Mouse (Mus musculus) CH12.LX (cell line): ENCODE data around the gene Mrps15. TPM values are rescaled to one million over a fixed set of nuclear protein-coding genes. Genes with fewer than 3 reads are reported as not detected.

Experiments used
- polyA plus RNA-seq: library from polyadenylated mRNA; unstranded; fragments of >175 nt; gene quantifications from 2 replicates; pipeline ENCODE4 v1.2.1, GENCODE M21; 2012; ENCODE audit warnings: low read depth; ENCODE audit not compliant: insufficient read length
- total RNA-seq, 2 experiments: library from RNA; depleted of rRNA; stranded (reverse); fragments of 300-350 nt in 1 of 2; fragments of >200 nt in 1 of 2; gene quantifications; 2 replicates each; pipeline ENCODE4 v1.2.3; 2012 to 2014

The Mrps15 gene
- total and polyA plus RNA-seq, 3 experiments, result 89.6 to 113 (median 102) TPM

Other genes with a start within 250 kb of the Mrps15 start
- gene Csf3r, start 22.4 kb upstream of the Mrps15 start, total RNA-seq (2012; rRNA removed), result not detected in 2 replicates
- not detected in 2 replicates for gene Csf3r, start 22.4 kb upstream of the Mrps15 start, total RNA-seq (2014; rRNA removed)
- not detected in 2 replicates for gene Csf3r, start 22.4 kb upstream of the Mrps15 start, polyA plus RNA-seq
- gene Oscp1, start 11.6 kb downstream of the Mrps15 start, total RNA-seq (2012; rRNA removed), result 6.7 and 8.3 TPM in 2 replicates
- 3.9 and 5.8 TPM in 2 replicates for gene Oscp1, start 11.6 kb downstream of the Mrps15 start, total RNA-seq (2014; rRNA removed)
- 5.0 and 6.0 TPM in 2 replicates for gene Oscp1, start 11.6 kb downstream of the Mrps15 start, polyA plus RNA-seq
- 48.4 and 52.1 TPM in 2 replicates for gene Lsm10, start 49.7 kb downstream of the Mrps15 start, total RNA-seq (2012; rRNA removed)
- gene Lsm10, start 49.7 kb downstream of the Mrps15 start, total RNA-seq (2014; rRNA removed), result 54.1 and 63.9 TPM in 2 replicates
- 38.1 and 49.2 TPM in 2 replicates for gene Lsm10, start 49.7 kb downstream of the Mrps15 start, polyA plus RNA-seq
- gene Stk40, start 57.0 kb downstream of the Mrps15 start, total RNA-seq (2012; rRNA removed), result 12.0 and 16.4 TPM in 2 replicates
- gene Stk40, start 57.0 kb downstream of the Mrps15 start, total RNA-seq (2014; rRNA removed), result 6.4 and 8.6 TPM in 2 replicates
- 30.4 and 33.0 TPM in 2 replicates for gene Stk40, start 57.0 kb downstream of the Mrps15 start, polyA plus RNA-seq
- gene Eva1b, start 100.8 kb downstream of the Mrps15 start, total RNA-seq (2012; rRNA removed), result 3.5 and 4.3 TPM in 2 replicates
- gene Eva1b, start 100.8 kb downstream of the Mrps15 start, total RNA-seq (2014; rRNA removed), result 0.97 and 1.3 TPM in 2 replicates
- 0.93 and 1.3 TPM in 2 replicates for gene Eva1b, start 100.8 kb downstream of the Mrps15 start, polyA plus RNA-seq
- gene Sh3d21, start 116.6 kb downstream of the Mrps15 start, total RNA-seq (2012; rRNA removed), result 0.21 and 0.25 TPM in 2 replicates
- 0.35 and 0.36 TPM in 2 replicates for gene Sh3d21, start 116.6 kb downstream of the Mrps15 start, total RNA-seq (2014; rRNA removed)
- 0.46 and 0.52 TPM in 2 replicates for gene Sh3d21, start 116.6 kb downstream of the Mrps15 start, polyA plus RNA-seq
- gene Thrap3, start 155.8 kb downstream of the Mrps15 start, total RNA-seq (2012; rRNA removed), result 140 and 168 TPM in 2 replicates
- 183 and 204 TPM in 2 replicates for gene Thrap3, start 155.8 kb downstream of the Mrps15 start, total RNA-seq (2014; rRNA removed)
- gene Thrap3, start 155.8 kb downstream of the Mrps15 start, polyA plus RNA-seq, result 327 and 334 TPM in 2 replicates
- 17.9 and 20.8 TPM in 2 replicates for gene Map7d1, start 209.4 kb downstream of the Mrps15 start, total RNA-seq (2012; rRNA removed)
- gene Map7d1, start 209.4 kb downstream of the Mrps15 start, total RNA-seq (2014; rRNA removed), result 12.5 and 12.8 TPM in 2 replicates
- 62.2 and 72.2 TPM in 2 replicates for gene Map7d1, start 209.4 kb downstream of the Mrps15 start, polyA plus RNA-seq
- gene Trappc3, start 215.4 kb downstream of the Mrps15 start, total RNA-seq (2012; rRNA removed), result 72.7 and 81.1 TPM in 2 replicates
- 94.8 and 100 TPM in 2 replicates for gene Trappc3, start 215.4 kb downstream of the Mrps15 start, total RNA-seq (2014; rRNA removed)
- 73.0 and 74.1 TPM in 2 replicates for gene Trappc3, start 215.4 kb downstream of the Mrps15 start, polyA plus RNA-seq
- not detected in 2 replicates for gene Col8a2, start 239.9 kb downstream of the Mrps15 start, total RNA-seq (2012; rRNA removed)
- gene Col8a2, start 239.9 kb downstream of the Mrps15 start, total RNA-seq (2014; rRNA removed), result not detected in 2 replicates
- gene Col8a2, start 239.9 kb downstream of the Mrps15 start, polyA plus RNA-seq, result not detected in 2 replicates